Mouse (Mus musculus) adrenal gland, postnatal 14 days (tissue): ENCODE results near the gene Smyd3. TPM values are rescaled to one million over a fixed set of nuclear protein-coding genes. Genes with fewer than 3 reads are reported as not detected.
A peak's percentile ranks its signal among the peaks of the same experiment; 100 is the strongest.

Experiments used
- DNase-seq: peaks from one replicate; pipeline ENCODE4 v3.0.0; 2021; ENCODE audit warnings: mixed read lengths
- total RNA-seq: library from RNA; stranded (reverse); gene quantifications from 2 replicates; pipeline ENCODE4 v1.2.3, GENCODE M21; 2021

Gene Smyd3
- total RNA-seq, 1 experiment from 2014 or later: 6.5 TPM

DNA sequence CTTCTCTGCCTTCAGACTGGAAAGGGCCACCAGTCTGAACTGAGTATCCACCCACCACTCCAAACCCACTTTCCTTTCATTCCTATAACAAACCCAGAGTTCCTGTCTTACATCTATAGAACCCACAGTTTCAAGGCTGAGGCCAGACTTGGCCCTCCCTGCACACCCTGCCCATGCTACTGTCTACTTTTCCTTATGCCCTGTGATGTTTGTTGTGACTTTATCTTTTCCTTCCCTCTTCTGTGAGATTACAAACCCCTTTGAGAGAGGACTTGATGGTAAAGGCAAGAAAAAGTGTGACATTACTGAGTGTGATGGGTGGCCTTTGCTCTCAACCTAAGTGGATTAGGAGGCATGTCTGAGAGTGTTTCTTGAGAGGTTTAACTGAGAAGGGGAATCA lies 504.8 kb downstream of the Smyd3 start:
- DNase-seq: no peak

DNA sequence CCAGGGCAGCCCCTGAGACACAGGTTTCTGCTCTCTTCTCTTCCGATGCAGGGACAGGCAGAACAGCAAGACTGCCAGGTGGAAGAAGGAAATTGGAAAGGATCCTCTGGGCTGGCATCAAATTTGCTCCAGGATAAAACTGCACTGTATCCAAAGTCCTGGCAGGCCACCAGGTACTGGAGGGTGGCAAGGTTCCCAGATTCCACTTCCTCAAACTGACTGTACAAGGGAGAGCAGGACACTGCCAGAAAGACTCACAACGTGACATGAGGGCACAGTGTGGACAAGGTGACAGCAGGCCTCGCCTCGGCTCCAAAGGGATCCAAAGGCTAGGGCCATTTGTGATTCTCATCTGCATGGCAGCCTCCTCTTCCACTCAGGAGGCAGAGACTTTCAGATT lies 505.6 kb downstream of the Smyd3 start:
- peak; percentile 80 for DNase-seq

DNA sequence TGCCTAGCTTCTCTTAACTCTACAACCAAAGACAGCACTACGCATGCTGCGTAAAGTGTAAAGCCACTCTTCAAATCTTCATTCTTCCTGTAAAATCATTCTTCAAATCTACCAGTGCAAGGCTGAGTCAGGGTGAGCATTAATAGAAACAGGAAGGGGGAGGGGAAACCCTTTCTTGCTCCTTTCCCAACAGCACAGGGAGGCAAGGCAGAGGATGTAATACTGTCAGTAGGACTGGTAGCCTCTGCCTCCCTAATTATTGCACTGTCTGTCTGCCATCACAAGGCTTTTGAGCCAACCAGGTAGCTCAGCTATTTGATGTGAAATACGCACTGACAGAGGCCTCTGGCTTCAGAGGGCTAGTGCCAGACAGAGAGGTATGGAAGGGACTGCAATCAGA lies 507.1 kb downstream of the Smyd3 start:
- no peak for DNase-seq

DNA sequence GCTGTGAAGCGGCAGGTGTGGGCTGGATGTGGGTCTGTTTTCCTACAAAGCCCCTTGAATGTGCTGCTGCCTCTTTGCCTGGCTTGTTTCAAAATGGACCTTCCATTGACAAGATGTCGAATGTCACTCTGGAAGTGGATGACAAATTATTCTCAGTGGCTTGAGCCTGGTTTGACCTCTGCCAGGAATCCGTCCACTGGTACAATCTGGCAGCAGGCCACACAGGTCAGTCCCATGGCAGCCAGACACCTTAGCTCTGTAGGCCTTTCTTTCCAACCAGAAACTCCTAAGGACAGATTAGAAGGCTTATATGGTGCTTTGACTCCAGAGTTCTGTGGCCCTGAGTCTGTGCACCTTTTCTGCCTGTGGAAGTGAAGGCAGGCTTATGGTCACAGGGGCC lies 507.9 kb downstream of the Smyd3 start:
- no peak for DNase-seq

DNA sequence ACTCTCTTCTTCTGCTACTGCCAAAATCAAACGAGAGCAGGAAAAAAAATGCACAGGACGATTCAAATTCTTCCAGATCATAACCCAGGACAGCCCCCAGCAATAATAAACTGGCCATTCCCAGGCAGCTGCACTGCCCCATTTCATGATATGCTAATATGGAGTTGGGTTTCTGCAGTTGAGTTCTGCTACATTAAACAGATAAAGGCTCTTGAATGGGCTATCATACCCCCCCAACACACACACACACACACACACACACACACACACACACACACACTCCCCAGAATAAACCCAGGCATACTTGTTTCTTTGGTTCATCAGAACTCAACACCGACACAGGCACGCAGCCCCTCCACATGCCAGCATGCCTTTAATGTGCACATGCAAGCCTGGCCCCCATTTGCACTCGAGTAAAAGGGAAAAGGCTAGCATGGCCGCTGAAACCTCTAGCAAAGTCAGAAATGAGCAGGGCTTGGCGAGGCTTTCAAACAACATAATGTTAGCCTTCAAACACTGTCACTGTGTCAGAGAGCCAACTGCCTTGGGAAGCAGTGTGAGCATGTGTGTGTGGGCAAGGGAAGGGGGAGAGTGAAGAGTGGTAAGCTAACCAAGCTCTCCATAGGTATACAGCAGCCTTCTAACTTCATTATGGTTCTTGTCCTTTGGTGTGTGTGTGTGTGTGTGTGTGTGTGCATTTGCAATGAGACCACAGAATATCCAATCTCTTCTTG lies 513.5 kb downstream of the Smyd3 start:
- DNase-seq: no peak

DNA sequence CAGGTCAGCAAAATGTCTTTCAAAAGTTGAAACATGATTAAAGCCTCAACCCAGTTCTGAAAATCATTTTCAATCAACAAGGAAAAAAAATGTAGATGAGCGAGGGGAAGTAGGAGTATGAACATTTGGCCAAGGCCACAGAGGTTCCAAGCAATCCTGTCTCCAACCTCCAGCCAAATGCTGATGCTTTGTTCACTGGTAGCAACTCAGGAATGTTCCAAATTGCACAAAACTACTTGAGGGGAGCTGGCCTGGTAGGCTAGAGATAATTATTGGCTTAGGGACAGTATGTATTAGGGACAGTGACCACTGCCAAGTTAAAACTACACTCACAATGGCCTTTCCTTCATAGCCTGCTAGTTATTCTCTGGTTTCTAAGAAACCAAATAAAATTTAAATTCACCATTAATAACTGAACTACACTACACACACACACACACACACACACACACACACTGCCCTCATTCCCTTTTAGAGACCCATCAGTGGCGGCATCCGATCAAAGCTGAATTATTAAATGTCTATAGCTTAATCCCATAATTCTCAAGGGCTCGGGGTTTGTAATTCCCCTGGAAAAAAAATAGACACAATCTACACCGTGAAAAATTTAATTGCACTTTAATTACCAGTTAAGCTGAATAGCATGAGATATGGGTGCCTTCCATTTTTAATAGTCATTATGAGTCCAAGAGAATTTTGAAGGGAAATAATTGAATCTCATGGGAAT lies 514.3 kb downstream of the Smyd3 start:
- DNase-seq: no peak

DNA sequence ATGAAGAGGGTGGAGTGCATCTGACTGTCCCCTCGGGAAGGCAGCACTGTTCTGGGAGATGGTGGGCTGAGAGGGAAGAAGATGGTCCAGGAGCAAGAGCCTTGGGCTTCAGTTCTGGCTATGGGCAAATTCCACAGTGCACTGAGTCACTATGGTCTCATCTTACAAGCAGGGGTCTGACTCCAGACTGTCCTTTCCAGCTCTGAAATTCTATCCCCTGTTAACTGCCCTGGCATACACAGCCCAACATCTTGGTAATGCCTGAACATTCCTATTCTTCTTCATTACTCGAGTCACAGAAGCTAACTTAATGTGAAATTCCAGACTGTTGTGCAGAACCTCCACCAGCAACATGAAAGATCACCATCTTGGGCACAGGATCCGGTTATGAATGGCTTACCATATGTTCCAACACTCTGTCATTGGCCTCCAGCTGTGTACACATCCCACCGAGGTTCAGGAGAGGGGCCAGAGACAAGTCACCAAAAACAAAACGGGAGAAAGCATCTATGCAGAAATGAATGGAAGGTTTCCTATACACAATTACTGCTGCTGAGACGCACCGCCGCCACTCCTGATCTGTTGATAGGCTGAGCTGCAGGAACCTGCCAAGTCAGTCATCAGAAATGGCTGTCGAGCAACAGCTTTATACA lies 517.8 kb downstream of the Smyd3 start:
- no peak for DNase-seq

DNA sequence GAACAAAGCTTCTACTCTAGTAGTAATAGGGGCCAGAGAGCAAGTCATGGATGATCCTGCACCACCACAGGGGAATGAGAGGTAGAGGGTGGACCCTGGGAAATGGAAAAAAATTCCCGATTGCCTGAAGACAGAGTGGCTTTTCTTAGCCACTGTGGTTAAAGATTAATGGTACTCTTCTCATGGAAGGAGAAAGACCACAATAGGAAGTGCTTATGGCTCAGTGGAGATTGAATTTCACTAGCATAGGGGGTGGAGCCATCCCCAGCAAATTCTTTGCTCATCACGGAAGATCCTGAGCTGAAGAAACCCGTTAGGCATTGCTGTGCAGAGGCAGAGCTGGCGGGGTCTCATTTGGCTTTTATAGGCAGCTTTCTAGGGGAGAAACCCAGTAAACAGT lies 520.0 kb downstream of the Smyd3 start:
- DNase-seq: no peak

DNA sequence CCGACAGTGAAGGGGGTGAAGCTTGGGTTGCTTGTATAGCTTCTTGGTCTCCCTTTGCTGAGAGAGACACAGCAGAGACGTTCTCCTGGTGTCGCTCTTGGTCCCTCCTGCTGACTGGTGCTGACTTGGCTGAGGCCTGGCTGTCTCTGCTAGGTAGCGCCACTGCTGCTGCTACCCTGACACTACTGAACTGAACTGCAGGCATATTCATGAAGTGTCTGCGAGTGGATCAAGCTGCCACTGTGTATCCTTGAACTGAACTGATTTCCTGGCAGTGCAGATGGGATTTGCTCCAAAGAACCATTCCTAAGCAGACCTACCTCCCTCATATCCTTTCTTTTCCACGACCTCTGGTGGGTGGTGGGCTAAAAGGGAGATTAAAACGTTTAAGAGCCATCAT lies 523.6 kb downstream of the Smyd3 start:
- no peak for DNase-seq

DNA sequence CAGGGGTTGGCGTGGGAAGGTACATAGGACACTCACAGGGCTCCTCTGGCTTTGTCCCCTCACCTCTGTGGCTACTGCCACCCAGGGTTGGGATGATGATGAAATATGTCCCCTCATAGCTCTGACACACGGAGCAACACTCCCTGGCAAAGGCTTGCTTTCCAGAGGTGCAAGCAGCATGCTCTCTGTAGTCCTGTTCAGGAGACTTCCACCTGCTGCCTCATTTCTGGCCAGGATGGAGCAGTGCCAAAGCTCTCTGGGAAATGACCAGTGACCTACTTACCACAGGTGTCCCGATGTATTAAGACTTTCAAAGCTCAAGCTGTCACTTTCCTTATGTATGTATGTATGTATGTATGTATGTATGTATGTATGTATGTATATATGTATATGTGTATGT lies 525.3 kb downstream of the Smyd3 start:
- DNase-seq: peak; percentile 26

DNA sequence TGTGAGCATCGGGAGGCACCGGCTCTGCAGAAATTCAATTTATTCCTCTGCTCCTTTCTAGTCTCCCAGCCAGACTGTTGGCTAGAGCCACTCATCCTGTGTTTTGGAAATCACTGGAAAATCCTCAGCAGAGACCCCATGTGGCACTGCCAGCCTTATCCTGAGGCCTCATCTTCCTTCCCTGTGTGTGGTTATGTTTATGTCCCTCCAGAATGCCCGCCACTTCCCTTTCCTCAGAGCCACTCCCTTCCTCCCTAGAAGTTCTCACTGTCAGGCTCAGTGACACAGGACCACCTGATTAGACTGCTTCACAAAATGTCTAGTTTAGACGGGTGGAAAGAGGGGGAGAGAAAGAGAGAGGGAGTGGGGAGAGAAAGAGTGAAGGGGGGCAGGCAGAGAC lies 526.4 kb downstream of the Smyd3 start:
- no peak for DNase-seq

DNA sequence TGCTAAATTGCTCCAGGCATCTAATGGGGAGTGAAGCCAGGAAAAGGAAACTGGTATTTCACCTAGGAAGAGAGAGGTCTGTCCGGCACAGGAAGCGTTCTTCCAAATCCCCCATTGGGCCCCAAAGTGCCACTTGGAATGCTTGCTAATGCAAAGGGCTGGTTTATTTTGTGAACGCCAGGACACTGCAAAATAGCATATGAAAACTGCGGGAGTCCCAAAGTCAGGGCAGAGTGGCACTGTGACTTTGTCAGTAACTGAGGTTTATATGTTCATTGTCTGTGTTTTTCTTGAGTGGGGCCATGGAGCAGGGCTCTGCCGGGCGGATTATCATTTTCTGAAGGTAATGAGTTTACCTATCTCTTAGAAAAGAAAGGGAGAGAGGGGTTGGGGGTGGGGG lies 526.8 kb downstream of the Smyd3 start:
- no peak for DNase-seq

DNA sequence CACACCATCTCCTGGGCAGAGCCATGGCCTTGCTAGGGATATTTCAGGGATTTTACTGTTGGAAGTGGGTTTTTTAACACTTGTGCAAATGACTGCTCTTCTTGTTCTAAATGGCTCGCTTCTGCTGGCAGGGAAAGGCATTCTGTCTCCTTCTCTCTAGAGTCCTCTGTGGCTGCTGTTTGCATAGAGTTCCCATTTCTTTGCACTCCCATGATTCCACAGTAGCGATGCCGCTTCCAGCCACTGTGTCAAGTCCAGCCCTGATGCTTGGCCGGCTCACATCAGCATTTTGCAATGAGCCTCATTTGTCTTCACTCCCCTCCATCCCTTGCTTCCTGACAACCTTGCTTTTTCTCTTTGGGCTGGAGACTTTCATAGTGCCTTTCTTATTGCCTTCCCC lies 528.4 kb downstream of the Smyd3 start:
- no peak for DNase-seq

DNA sequence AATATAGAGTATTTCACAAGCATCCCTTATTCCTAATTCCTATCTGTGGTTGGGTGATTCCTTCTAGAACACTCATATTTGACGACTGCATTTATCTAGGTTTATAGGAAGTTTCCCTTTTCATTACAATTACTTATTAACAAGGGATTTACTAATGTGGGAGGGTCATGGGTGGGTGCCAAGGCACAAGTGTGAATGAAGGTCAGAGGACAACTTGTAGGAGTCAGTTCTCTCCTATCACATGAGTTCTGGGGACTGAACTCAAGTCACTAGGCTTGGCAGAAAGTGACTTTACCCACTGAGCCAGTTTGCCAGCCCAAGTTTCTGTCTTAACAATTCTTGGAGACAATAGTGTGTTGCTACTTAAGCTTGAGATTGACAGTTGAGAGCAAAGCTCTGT lies 529.7 kb downstream of the Smyd3 start:
- no peak for DNase-seq

DNA sequence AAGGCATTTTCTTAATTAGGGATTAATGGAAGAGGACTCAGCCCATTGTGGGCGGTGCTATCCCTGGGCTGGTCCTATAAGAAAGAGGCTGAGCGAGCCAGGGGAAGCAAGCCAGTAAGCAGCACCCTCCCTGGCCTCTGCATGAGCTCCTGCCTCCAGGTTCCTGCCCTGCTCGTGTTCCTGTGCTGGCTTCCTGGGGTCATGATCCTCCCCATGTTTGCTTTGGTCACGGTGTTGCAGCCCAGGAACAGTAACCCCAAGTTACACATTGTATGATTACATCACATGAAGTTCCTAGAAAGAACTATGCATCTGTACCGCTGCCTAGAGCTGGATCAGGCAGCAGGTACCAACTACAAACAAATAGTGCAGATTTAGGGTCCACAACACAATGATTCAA lies 536.2 kb downstream of the Smyd3 start:
- DNase-seq: no peak

DNA sequence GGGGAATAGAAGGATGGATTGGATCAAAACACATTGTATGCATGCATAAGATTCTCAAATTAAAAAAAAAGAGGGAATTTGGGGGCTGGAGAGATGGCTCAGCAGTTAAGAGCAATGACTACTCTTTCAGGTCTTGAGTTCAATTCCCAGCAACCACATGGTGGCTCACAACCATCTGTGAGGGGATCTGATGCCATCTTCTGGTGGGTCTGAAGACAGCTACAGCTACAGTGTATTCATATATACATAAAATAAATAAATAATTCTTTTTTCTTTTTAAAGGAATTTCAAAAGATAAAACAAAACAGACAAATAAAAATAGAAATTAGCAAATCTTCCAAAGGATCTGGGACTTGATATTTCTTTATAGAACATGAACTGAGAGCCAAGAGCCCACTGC lies 537.7 kb downstream of the Smyd3 start:
- no peak for DNase-seq

DNA sequence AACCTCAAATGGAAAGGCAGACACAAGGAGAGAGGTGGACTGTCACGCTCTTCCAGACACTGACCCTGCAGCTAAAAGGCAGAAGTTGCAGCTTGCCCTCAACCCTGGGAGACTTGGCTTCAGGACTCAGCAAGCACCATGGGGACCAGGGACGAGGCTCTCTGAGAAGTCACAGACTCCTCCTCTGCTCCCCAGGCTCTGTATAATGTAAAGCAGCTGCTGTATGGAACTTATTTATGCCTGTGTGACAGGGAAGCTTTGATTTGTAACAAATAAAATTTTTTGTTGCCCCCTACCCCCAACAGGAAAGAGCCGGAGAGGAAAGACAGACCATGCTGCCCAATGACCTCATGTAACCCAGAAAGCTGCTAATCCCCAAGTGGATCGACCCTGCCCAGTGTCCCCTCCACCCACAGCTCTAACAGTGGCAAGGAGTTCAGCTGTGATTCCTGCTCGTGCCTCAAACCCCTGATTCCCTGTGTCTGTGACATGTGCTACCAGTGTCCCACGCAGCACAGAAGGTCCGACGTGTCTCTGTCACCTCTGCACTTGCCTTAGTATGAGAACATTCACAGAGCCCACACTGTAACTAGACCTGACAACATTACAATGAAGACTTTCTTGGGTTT lies 539.1 kb downstream of the Smyd3 start:
- no peak for DNase-seq

DNA sequence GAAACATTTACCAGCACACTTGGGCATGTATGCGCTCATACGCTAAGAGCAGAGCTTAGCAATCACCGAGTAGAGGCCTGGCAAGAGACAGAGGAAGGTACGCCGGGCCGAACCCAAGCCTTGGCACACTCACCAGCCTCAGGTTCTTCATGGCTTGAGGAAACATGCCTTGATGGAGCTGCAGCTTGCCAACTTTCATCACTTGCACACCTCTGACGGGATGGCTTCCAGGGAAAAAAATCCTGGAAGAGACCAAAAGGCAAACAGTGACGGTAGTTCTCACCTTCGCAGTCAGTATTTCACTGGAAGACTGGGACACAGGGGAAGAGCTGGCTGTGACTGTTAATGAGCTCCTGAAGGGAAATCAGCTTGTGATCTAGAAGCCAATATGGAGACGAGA lies 545.8 kb downstream of the Smyd3 start:
- DNase-seq: no peak

DNA sequence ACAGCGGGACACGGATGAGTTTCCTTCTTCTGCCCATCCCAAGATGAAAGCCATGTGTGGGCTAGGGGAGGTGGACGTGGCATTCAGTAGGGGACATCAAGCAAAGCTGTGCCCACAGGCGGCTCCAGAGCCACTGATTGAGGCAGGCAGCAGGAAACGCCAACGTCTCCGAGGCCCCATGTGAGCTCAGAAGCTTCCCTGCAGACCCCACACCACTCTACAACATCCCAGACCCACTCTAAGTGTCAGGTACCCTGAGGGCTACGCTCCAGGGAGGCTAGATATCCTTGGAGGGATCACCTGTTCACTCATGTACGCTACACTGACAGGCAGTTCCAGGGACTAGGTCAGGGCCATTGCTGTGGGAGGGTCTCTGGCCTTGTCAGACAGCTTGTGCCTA lies 556.2 kb downstream of the Smyd3 start:
- no peak for DNase-seq

DNA sequence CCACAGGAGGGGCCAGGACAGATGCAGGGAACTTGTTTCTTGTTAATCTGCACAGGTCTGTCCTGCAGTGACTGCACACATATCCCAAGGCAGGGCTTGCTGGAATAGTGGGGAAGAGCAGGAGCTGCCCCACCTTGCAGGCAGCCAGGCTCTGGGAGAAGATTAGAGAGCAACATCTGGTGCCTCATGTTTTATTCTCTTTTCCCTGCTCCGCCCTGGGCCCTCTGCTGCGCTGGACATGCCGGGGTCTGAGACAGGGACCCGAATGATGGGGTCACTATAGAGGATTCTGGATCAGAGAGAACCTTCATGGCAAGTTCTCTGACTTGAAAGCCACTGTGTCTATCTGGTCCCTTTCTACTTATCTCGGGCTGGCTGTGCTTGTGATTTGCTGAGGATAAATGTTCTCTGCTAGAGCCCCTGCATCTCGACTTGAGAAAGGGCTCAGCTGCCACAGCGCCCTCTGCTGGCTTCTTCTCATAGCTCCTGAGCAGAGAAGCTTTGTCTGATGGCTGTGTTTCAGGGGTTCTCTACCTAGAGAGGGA lies 557.8 kb downstream of the Smyd3 start:
- DNase-seq: peak; percentile 83

DNA sequence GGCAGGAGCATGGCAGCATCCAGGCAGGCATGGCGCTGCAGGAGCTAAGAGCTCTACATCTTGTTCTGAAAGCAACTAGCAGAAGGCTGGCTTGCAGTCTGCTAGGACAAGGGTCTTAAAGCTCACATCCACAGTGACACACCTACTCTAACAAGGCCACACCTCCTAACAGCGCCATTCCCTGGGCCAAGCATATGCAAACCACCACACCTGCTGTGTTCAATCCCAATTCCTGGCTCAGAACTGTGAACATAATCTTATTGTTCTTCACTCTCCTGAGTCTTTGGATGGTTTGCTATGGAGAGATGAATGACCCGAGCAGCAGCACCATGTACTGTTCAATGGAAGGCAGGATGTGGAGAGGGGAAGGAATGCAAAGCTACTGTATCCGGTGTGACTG lies 559.2 kb downstream of the Smyd3 start:
- DNase-seq: no peak

DNA sequence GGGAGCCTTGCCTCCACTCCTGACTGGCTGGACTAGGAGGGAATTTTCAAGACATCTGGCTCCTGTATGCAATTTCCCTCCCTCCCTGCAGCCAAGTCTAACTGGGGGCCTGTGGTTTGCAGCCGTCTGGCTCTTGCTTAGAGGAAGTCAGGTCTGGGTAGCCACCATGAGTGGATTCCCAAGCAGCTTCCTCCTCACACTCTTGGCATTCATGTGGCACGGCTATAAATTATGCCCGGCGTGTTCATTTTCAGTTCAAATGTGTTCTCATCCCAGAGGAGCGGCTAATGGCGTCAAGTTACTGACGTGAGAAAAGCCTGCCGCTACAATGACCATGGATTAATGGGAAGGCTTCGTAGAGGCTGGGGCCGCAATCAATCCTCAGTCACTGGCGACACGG lies 564.9 kb downstream of the Smyd3 start:
- DNase-seq: no peak
